Mouse (Mus musculus) adrenal gland, adult 18-20 months (tissue): ENCODE measurements around the gene Pde4c. TPM values are rescaled to one million over a fixed set of nuclear protein-coding genes. Genes with fewer than 3 reads are reported as not detected.

ENCODE experiments used
- DNase-seq, 2 experiments: peaks; one replicate each; pipeline ENCODE4 v3.0.0; 2021 to 2022; ENCODE audit warnings: low spot score in 2 of 2
- total RNA-seq, 2 experiments: library from RNA; stranded (reverse); gene quantifications; 1 replicate in 1 of 2; 2 replicates in 1 of 2; pipeline ENCODE4 v1.2.3; 2021

Gene Pde4c
- total RNA-seq, 2 experiments from 2014 or later, result 0.42 to 0.86 TPM

GRCm38 (mm10) chr8:70719796-70720270, 3.7 kb upstream of the Pde4c start:
- DNase-seq, result no peak

- DNase-seq, result peak; percentile 75 to 87
These were observed 2.8 kb upstream of the Pde4c start for GRCm38 (mm10) chr8:70720739-70721138.

- DNase-seq, result no peak
These were observed 1.9 kb upstream of the Pde4c start for GRCm38 (mm10) chr8:70721601-70722000.

GRCm38 (mm10) chr8:70724216-70724615, 696 bp downstream of the Pde4c start:
- no peak for DNase-seq

- DNase-seq, result no peak
These were observed 2.4 kb downstream of the Pde4c start for GRCm38 (mm10) chr8:70725792-70726447.

GRCm38 (mm10) chr8:70726721-70727120, 3.2 kb downstream of the Pde4c start:
- DNase-seq, result no peak

- no peak for DNase-seq
These were observed 6.4 kb downstream of the Pde4c start for GRCm38 (mm10) chr8:70729808-70730475.

- no peak for DNase-seq
These were observed 7.4 kb downstream of the Pde4c start for GRCm38 (mm10) chr8:70730956-70731355.

GRCm38 (mm10) chr8:70737705-70738104, 14.2 kb downstream of the Pde4c start:
- no peak for DNase-seq

- no peak for DNase-seq
These were observed 14.7 kb downstream of the Pde4c start for GRCm38 (mm10) chr8:70738211-70738610.

GRCm38 (mm10) chr8:70741661-70742060, 18.1 kb downstream of the Pde4c start:
- DNase-seq, result no peak

- DNase-seq, result no peak
These were observed 18.7 kb downstream of the Pde4c start for GRCm38 (mm10) chr8:70742176-70742575.

GRCm38 (mm10) chr8:70742981-70743655, 19.6 kb downstream of the Pde4c start:
- DNase-seq, result no peak

- DNase-seq, result peak; percentile 55 to 60
These were observed 20.4 kb downstream of the Pde4c start for GRCm38 (mm10) chr8:70743656-70744590.

GRCm38 (mm10) chr8:70744806-70745205, 21.3 kb downstream of the Pde4c start:
- no peak for DNase-seq

GRCm38 (mm10) chr8:70745691-70746220, 22.2 kb downstream of the Pde4c start:
- no peak for DNase-seq

GRCm38 (mm10) chr8:70746676-70747075, 23.2 kb downstream of the Pde4c start:
- no peak for DNase-seq

- no peak for DNase-seq
These were observed 23.8 kb downstream of the Pde4c start for GRCm38 (mm10) chr8:70747211-70747890.

- no peak for DNase-seq
These were observed 25.0 kb downstream of the Pde4c start for GRCm38 (mm10) chr8:70748246-70749096.
